Mouse (Mus musculus): ENCODE data around the gene Mfsd4a. TPM values are rescaled to one million over a fixed set of nuclear protein-coding genes. Genes with fewer than 3 reads are reported as not detected.

Mfsd4a gene
- total RNA-seq, 2 experiments from 2014 or later: 1.4 to 2.3 TPM

DNA sequence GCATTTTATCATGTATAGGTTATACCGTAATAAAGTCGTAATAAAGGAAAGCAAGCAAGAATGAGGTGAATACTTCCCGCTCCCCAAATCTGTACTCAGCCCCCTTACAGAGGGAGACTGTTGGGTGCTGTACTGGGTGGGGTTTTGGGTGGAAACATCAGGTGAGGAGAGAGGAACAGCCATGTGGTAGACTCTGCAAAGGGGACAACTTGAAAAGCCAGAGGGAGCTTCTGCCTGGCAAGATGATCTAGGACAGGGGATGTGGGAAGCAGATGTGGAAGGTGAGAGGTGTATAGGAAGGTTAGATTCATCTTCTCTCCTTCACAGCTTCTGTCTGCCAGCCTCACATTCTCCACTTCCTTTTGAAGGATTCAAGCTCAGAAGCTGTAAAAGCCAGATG lies 2.8 kb upstream of the Mfsd4a start:
- no peak for DNase-seq
- intact Hi-C loops (cut with DNase I): no loop called here

DNA sequence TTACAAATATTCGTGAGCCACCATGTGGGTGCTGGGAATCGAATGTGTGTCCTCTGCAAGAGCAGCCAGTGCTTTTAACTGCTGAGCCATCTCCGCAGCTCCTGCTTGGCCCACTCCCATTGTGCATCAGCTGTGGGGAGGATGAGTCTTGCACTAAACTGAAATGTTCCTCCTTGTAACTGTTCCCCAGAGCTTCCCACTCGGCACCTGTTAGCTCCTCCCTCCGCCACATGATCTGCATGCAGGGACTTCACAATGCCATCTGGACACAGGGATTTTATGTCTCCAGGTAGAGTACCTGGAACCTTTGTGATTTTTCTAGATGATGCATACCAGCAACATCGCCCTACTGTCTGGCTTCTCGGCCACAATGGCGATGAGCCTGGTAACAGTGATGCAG lies 1.6 kb upstream of the Mfsd4a start:
- DNase-seq: no peak
- intact Hi-C loops (cut with DNase I): loop anchor here (5.0 kb wide), 1 partner anchor 48 kb away; no protein-coding TSS in a partner anchor

GRCm38 (mm10) chr1:132065475-132066172 lies 2.2 kb downstream of the Mfsd4a start:
- no peak for DNase-seq
- intact Hi-C loops (cut with DNase I): loop anchor here (5.0 kb wide), 1 partner anchor 52 kb away; no protein-coding TSS in a partner anchor

DNA sequence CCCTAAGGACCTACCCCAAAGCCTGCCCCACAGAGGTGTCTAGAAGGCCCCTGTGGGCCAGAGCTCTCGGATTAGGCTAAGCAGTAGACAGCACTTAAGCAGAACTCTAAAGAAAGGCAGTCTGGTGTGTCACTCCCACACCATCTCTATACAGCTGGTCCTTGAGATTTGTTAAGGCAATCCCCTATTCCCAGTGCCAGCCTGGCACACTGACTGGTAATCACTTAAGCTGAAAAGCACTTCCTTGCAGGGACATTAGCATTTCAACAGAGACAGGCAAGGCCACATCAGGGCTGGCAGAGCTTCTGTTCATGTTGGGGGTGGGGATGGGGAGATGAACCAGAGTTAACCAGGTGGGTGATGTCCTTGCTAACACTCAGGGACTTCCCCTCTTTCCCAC lies 2.9 kb downstream of the Mfsd4a start:
- DNase-seq: no peak
- intact Hi-C loops (cut with DNase I): loop anchor here (5.0 kb wide), 1 partner anchor 52 kb away; no protein-coding TSS in a partner anchor

DNA sequence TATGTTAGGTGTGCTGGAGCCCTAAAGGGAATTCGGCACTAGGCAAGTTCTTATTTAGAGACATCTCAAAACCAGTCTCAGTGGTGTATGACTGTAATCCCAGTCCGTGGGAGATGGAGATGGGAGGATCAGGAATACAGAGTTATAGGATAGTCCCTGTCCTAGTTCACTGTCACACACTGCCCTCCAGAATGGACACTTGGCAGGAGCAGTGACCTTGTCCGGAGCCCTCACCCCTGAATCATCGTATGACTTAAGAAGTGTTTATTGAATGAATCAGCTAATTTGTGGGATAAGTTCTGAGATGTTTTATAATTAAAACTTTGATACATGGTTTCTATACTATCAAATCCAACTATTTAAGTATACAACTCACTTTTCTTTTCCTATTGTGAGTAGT lies 4.8 kb downstream of the Mfsd4a start:
- intact Hi-C loops (cut with DNase I): no loop called here
- no peak for DNase-seq

GRCm38 (mm10) chr1:132061750-132062541 lies 5.9 kb downstream of the Mfsd4a start:
- intact Hi-C loops (cut with DNase I): loop anchor here (1.0 kb wide), 1 partner anchor 28 kb away; no protein-coding TSS in a partner anchor
- no peak for DNase-seq

DNA sequence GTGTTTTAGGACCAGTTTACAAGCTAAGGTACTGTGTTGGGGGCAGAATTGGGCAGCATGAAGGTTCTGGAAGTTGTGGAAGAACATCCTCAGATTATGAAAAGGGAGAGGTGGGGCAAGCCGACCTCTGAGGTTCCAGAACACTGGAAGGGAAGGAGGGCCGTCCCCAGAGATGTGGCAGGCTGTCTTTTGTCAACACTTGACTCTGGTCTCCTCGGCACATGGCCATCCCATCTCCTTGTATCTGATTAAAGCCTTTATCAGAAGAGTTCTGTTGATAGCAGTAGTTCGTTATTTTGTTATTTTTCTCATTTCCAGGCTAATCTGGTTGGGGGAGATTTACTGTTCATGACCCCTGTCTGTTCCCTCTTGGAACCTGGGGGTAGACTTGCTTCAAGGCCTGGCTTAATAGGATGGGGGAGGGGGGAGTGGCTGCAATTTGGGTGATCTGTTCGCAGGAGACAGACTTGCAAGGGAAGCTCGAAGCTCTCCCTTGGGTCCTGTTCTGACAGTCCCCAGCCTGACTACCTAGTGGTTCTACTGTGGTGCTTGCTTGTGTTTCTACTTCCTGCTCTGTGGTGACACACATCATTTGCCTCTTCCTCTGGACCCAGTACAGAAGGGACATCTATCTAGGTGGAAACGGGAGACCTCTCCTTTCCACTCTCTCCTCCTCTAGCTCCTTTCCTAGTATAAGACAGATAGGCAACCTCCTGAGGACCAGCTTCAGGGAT lies 7.7 kb downstream of the Mfsd4a start:
- DNase-seq: no peak
- intact Hi-C loops (cut with DNase I): no loop called here

DNA sequence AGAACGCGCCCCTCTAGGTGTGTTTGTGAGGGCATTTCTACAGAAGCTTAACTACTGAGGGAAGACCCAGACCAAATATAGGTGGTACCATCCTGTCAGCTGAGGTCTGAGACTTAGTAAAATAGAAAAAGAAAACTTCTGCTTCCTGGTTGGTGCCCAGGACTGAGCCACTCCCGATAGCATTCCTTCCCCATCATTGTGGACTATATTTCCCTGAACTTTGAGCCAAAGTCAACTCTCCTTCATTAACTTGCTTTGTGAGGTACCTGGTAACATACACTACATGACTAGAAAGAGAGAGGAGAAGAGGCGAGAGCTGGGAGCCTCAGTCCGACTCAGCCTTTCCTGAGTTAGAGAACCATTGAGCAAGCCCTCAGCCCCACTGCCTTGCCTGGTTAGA lies 9.3 kb downstream of the Mfsd4a start:
- intact Hi-C loops (cut with DNase I): no loop called here
- no peak for DNase-seq

- no peak for DNase-seq
- intact Hi-C loops (cut with DNase I): no loop called here
Measured at GRCm38 (mm10) chr1:132055054-132055664, 12.7 kb downstream of the Mfsd4a start.

- DNase-seq: no peak
- intact Hi-C loops (cut with DNase I): no loop called here
Measured at GRCm38 (mm10) chr1:132054387-132054786, 13.5 kb downstream of the Mfsd4a start.

GRCm38 (mm10) chr1:132051746-132052145 lies 16.1 kb downstream of the Mfsd4a start:
- no peak for DNase-seq
- intact Hi-C loops (cut with DNase I): no loop called here

DNA sequence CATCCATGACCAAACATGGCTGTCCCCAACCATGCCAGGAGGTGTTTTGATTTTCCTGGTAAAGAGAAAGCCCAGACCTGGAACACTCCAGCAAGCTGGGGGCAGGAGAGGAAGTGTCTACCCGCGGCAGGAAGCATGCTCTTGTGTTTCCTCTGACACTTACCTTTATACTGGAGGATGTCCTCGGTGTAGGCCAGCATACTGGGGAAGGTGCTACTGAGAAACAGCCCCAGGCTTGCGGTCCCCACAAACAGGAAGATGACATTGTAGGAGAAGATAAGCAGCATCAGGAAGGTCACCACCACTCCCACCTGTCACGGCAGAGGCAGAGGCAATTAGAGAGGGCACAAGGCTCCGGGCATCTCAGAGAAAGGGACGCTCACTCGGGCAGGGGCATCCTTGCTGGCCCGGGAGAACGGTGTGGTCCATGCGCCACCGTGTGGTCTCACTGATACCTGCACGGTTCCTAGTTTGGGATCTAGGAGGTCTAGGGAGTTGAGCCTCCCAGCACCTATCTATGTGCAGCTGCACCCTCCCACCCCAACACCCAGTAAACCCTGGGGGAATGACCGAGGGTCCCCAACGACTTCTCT lies 21.6 kb downstream of the Mfsd4a start:
- peak; percentile 75 to 77 for DNase-seq
- intact Hi-C loops (cut with DNase I): loop anchor here (1.0 to 2.0 kb wide), 4 partner anchors 51 to 109 kb away; no protein-coding TSS in a partner anchor

DNA sequence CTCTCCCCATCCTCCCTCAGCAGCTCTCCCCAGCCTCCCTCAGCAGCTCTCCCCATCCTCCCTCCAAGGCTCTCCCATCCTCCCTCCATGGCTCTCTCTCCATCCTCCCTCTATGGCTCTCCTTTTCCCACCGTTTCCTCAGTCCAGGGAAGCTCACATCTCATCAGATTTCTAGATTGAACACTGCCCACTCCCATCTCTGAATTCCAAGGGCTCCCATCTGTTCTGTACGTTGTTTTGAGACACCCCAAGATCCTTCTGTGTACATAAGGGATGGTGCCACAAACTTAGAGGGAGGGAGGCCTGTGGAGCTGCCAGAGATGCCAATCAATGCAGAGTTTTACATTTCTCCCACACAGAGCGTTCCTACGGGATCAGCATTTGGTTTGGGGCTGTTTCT lies 24.1 kb downstream of the Mfsd4a start:
- intact Hi-C loops (cut with DNase I): no loop called here
- DNase-seq: no peak

DNA sequence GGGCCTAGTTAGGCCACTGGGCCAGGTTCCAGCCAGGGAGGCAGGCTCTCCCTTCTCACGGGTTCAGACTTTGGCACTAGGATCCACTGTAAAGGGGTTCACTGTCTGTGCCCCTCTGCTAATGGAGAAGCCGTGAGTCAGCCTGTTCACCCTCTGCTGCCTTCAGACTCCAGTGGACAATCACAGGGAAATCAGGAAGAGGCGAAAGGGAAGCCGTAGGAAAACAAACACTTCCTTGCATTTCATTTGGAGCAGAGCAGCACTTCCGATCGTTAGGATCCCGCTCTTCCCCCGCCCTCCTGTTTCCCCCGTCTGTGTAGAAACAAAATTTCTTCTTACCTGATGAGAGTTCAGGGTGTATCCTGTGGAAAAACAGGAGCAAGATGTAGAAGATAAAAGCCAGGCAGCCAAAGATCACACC lies 27.7 kb downstream of the Mfsd4a start:
- intact Hi-C loops (cut with DNase I): loop anchor here (1.0 kb wide), 1 partner anchor 33 kb away; the partner anchor contains the start of gene Elk4
- DNase-seq: peak; percentile 31 to 37

DNA sequence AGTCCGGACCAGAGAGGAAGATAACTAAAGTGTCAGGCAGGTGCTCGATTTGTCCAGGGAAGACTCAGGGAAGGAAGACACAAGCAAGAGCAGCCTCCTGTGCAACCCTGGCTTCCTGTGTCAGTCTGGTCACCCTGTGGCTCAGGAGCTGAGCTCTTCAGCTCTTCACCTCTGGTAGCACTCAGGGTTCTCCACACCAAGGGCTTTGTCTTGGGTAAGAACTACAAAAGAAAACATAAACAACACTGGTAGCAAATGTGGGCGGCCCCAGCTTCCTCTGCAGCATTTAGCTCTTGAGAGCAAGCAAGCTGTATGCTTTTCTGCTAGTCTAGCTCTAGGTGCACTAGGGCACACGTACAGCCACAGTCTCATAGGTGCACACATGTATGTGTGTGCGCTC lies 29.1 kb downstream of the Mfsd4a start:
- no peak for DNase-seq
- intact Hi-C loops (cut with DNase I): no loop called here

DNA sequence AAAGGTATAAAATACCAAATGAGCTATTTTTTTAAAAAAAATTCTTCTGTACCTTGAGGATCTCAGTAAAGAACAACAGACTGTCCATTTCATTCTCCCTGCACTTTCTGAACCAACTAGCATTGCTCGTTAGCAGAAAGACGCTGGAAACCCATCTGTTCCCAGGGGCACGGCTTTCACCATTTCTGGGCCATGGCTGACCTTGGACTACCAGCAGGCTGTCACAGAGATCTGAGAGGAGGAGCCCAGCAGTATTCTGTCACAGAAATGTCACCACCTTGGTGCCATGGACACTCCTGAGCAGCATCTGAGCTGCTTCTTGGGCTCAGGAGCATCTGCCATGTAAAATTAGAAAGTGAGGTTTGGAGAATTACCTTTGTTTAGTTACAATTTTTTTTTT lies 30.1 kb downstream of the Mfsd4a start:
- DNase-seq: no peak
- intact Hi-C loops (cut with DNase I): no loop called here

- DNase-seq: no peak
- intact Hi-C loops (cut with DNase I): no loop called here
Measured at GRCm38 (mm10) chr1:132032172-132032571, 35.7 kb downstream of the Mfsd4a start.

GRCm38 (mm10) chr1:132030574-132030973 lies 37.3 kb downstream of the Mfsd4a start:
- intact Hi-C loops (cut with DNase I): no loop called here
- DNase-seq: no peak

DNA sequence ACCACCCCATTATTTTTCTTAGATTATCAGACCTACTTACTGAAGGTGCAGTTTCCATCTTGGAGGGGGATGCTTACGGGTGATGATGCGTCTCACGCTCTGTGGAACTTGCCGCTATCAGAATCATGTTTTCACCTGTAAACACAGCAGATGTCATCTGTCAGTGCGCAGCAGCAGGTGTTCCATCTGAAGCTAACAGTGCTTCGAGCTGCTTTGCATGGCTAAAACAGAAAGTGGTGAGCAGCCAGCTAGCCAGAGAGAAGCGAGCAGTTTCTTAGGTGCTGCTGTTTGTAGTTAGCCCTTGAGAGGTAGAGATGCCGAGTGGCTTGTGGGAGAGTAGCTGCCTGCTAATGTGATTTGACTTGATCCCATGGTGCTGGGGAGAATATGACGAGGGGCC lies 39.4 kb downstream of the Mfsd4a start:
- no peak for DNase-seq
- intact Hi-C loops (cut with DNase I): no loop called here

- intact Hi-C loops (cut with DNase I): no loop called here
- no peak for DNase-seq
Measured at GRCm38 (mm10) chr1:132027978-132028377, 39.9 kb downstream of the Mfsd4a start.

Data from heart, postnatal 36 days (tissue).